Mouse (Mus musculus) intestine, embryonic 14.5 days (tissue): ENCODE data around the gene Itgb2l. TPM values are rescaled to one million over a fixed set of nuclear protein-coding genes. Genes with fewer than 3 reads are reported as not detected.

Source experiments
- ATAC-seq: fragments of 200-750 bp; cut with Nextera tagmentation; replicated peaks from 2 replicates; pipeline ENCODE4 v1.8.0; 2017; ENCODE audit warnings: low read depth, moderate number of reproducible peaks, moderate TSS enrichment, moderate library complexity; ENCODE audit not compliant: low FRiP score, low TSS enrichment
- DNase-seq: peaks from one replicate; pipeline ENCODE4 v3.0.0-alpha.2; 2018; ENCODE audit warnings: low spot score
- H3K27ac ChIP-seq: fragments of 300-500 bp; sonication (generic); 2 replicates; pipeline ENCODE4 v1.5.1; 2014; ENCODE audit warnings: low read depth, mild to moderate bottlenecking, control low read depth
- H3K27me3 ChIP-seq: fragments of 300-500 bp; sonication (generic); replicated peaks from 2 replicates; pipeline ENCODE4 v1.6.1; 2014; ENCODE audit warnings: low read length, control low read depth; ENCODE audit not compliant: control insufficient read depth, insufficient read depth
- H3K36me3 ChIP-seq: fragments of 300-500 bp; sonication (generic); 2 replicates; pipeline ENCODE4 v1.6.1; 2014; ENCODE audit warnings: low read length, control low read depth; ENCODE audit not compliant: control insufficient read depth, insufficient read depth
- H3K4me1 ChIP-seq: fragments of 300-500 bp; sonication (generic); replicated peaks from 2 replicates; pipeline ENCODE4 v1.6.1; 2014; ENCODE audit warnings: low read length, control low read depth, mixed read lengths; ENCODE audit not compliant: control insufficient read depth, insufficient read depth
- H3K4me2 ChIP-seq: fragments of 300-500 bp; sonication (generic); 2 replicates; pipeline ENCODE4 v1.6.1; 2014; ENCODE audit warnings: low read length
- H3K4me3 ChIP-seq: fragments of 300-500 bp; sonication (generic); 2 replicates; pipeline ENCODE4 v1.5.1; 2014; ENCODE audit warnings: low read depth, low read length, control low read depth, mixed read lengths
- H3K9ac ChIP-seq: fragments of 300-500 bp; sonication (generic); 2 replicates; pipeline ENCODE4 v1.6.1; 2014; ENCODE audit warnings: mild to moderate bottlenecking, low read length
- H3K9me3 ChIP-seq: fragments of 300-500 bp; sonication (generic); 2 replicates; pipeline ENCODE4 v1.6.1; 2016; ENCODE audit warnings: low read length, control low read depth; ENCODE audit not compliant: control insufficient read depth
- WGBS: fragments of 180-500 bp; shearing (Covaris S2); extraction: QIAGEN DNeasy Blood & Tissue Kit; methylation state at CpG from one replicate; pipeline ENCODE4 v1.1.7; 2014; 5-methylcytosine and 5-hydroxymethylcytosine counted together
- polyA plus RNA-seq: library from polyadenylated mRNA; unstranded; fragments of >200 nt; fragmentation: Nextera tagmentation; extraction: Ambion mirVana; gene quantifications from 2 replicates; pipeline ENCODE4 v1.2.1, GENCODE M21; 2014

Itgb2l gene
- 0.30 and 0.35 TPM in 2 replicates for polyA plus RNA-seq

DNA sequence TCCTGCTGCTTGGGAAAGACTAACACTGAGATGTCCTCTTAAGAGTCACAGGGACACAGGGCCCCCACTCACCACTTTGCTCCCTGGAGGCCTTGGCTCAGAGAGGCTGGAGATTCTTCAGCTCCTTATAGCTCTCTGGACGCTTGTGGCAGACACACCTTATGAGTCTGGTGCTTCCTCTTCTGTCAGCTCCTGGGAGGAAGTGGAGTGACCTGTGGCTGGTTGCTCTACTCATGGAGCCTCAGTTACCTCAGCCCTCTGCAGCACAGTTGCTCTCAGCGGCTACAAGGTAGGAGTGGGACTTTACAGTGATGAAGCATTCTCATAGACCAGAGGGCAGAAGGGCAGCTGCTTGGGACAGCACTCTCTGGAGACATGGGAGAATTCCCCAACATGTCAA, at the start of gene Itgb2l:
Itgb2l (minus strand) TSS at position 152 of the 400 bp plus-strand sequence.
- Histone ChIP-seq H3K4me1 (peaks cover 5% of the 10 kb centered on the region; the same call in 1 of the 2 replicates), H3K27ac (no peak within 1 kb of the TSS), H3K4me2 (no peak within 1 kb of the TSS), H3K27me3 (no peaks in the 10 kb centered on the region), H3K4me3 (no peak within 1 kb of the TSS), H3K9ac (no peak within 1 kb of the TSS), H3K9me3 (no peaks in the 10 kb centered on the region), H3K36me3 (no peaks in the 10 kb centered on the region)
- ATAC-seq (no peak), DNase-seq (no peak)
- WGBS = 74% methylated on average over 2 of the region's 2 CpGs

DNA sequence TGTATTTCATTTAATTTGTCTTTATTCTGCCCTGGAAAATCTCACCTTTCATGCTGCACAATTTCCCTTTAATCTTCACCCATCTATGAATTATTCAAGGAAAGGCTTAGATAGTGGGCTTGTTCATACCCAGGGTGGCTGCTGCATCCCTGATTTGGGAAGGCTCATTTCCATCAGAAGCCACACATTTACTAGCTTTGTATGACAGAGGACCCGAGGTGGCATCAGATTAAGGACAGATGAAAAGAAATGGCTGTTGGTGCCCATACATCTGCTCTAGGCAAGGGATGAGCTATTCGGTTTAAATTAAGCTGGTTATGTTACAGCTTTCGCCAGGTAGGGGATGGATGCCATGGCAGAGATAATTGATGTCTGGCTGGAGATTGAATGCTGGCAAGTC, 48.1 kb upstream of the Itgb2l start:
- no peak overlapping the region for H3K4me3 ChIP-seq
- no peak for ATAC-seq
- no peaks in the 10 kb centered on the region for H3K9me3 ChIP-seq
- no peaks in the 10 kb centered on the region for H3K27me3 ChIP-seq
- no peak overlapping the region for H3K4me2 ChIP-seq
- H3K4me1 ChIP-seq = no peaks in the 10 kb centered on the region
- no peak overlapping the region for H3K27ac ChIP-seq
- no peak for DNase-seq
- no peaks in the 10 kb centered on the region for H3K36me3 ChIP-seq
- 80% methylated on average over 3 of the region's 3 CpGs for WGBS
- no peak overlapping the region for H3K9ac ChIP-seq

DNA sequence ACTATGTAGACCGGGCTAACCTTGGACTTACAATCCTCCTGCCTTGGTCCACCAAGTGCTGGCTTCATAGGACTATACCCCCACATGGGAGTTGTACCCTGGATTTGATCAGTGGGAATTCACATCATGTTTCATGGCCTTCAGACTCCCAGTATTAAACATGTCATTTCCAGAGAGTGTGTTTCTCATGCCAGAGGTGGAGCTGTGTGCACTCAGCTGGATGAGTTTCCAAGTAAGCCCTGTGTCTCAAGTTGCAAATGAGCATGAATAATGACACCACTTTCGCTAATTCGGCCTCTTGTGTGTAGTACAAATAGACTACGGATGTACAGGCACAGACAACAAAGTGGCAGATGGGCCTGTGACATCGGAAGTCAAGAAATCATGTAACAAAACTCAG, 44.6 kb upstream of the Itgb2l start:
- Histone ChIP-seq H3K27ac (no peak overlapping the region), H3K36me3 (no peaks in the 10 kb centered on the region), H3K9me3 (no peaks in the 10 kb centered on the region), H3K9ac (no peak overlapping the region), H3K4me2 (no peak overlapping the region), H3K27me3 (no peaks in the 10 kb centered on the region), H3K4me1 (no peaks in the 10 kb centered on the region), H3K4me3 (no peak overlapping the region)
- DNase-seq = no peak
- WGBS = 83% methylated on average over 5 of the region's 5 CpGs
- no peak for ATAC-seq

DNA sequence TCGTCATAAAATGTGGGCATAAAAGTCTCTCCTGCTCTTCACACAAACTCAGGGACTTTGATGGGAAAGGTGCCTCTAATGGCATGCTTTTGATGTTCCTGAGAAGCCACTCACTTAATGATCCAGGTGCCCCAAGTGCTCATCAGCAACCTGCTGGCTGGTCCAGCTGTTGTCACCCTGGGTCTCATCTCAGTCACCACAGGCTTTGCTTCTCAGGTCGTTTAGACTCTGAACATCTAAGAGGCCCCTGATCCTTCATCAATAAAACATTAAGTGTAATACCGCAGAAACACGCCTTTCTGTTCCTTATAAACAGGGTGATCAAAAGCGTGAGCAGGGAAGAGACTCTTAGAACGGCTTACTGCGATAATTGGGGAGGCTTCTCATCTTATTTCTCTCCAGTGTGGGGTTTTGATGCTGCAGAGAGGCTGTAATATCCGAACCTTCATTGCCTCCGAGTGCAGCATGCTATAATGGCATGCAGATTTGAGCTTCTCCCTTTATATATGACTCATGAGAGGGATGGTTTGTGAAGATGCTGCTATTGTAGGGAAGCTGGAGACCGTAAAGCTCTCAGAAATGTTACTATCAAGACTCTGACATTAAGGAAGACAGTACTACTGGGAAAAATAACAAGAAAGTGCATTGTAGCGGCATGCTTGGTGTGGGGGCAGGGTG, 43.7 kb upstream of the Itgb2l start:
- no peak overlapping the region for H3K4me2 ChIP-seq
- no peaks in the 10 kb centered on the region for H3K9me3 ChIP-seq
- H3K4me3 ChIP-seq = no peak overlapping the region
- no peak for DNase-seq
- H3K4me1 ChIP-seq = no peaks in the 10 kb centered on the region
- H3K36me3 ChIP-seq = no peaks in the 10 kb centered on the region
- ATAC-seq = no peak
- H3K27me3 ChIP-seq = no peaks in the 10 kb centered on the region
- H3K9ac ChIP-seq = no peak overlapping the region
- H3K27ac ChIP-seq = no peak overlapping the region
- 73% methylated on average over 11 of the region's 11 CpGs for WGBS

DNA sequence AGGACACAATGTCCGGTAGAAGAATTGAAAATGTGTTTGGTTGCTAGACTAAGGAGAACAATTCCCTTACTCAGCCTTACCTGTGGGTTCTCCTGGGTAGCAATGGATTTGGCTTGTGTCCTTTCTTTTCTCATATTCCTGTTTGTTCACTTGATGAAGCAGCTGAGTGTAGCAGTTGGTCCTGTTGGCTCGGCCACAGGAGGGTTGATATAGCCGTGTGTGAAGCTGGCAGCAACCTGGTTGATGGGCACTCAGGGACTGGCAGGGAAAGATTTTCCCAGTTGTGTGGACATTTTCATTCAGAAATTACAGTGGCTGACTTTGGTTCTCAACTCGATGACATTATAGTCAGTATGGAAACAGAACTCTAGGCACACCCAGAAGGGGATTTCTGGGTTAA, 38.4 kb upstream of the Itgb2l start:
- Histone ChIP-seq H3K36me3 (no peaks in the 10 kb centered on the region), H3K4me3 (no peak overlapping the region), H3K4me1 (no peaks in the 10 kb centered on the region), H3K9me3 (no peaks in the 10 kb centered on the region), H3K4me2 (no peak overlapping the region), H3K27me3 (no peaks in the 10 kb centered on the region), H3K27ac (no peak overlapping the region), H3K9ac (no peak overlapping the region)
- 97% methylated on average over 4 of the region's 4 CpGs for WGBS
- ATAC-seq (no peak), DNase-seq (no peak)

DNA sequence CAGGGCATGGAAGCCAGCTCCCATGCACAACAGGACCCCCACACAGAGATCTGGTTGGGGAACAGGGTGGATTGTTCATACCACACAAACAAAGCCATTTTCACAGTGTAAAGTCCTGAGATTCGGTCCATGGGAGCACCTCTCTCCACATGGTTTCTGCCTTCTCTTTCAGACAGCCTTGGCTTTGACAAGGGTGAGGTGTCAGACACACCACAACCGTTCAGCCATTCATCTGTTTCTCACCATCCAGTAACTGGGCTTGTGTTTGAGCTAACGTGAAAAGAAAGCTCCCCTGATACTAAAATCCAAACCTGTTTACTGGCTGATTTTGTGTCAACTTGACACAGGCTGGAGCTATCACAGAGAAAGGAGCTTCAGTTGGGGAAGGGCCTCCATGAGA, 30.8 kb upstream of the Itgb2l start:
- DNase-seq = no peak
- peaks cover 12% of the 10 kb centered on the region for H3K4me1 ChIP-seq
- H3K36me3 ChIP-seq = no peaks in the 10 kb centered on the region
- no peak for ATAC-seq
- no peak overlapping the region for H3K4me3 ChIP-seq
- no peak overlapping the region for H3K27ac ChIP-seq
- no peaks in the 10 kb centered on the region for H3K27me3 ChIP-seq
- 64% methylated on average over 3 of the region's 3 CpGs for WGBS
- H3K9me3 ChIP-seq = no peaks in the 10 kb centered on the region
- no peak overlapping the region for H3K9ac ChIP-seq
- no peak overlapping the region for H3K4me2 ChIP-seq

DNA sequence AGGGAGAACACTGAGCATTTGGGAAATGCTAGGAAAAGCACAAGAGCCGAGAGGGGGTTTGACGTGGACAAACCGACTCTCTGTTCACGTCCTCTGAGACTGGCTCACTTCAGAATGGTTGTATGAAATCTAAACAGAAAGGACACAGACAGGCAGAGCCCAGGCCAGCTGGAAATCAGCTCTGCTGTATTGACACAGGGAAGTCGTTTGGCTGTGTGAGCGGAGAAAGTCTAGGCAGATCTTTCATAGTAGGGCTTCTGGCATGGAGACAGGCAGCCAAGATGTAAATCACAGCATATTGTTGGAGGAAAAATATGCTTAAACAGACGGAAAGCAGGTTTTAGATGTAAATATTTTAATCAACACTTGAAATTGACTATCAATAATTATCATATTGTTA, 29.4 kb upstream of the Itgb2l start:
- ATAC-seq = no peak
- 17% methylated on average over 7 of the region's 7 CpGs for WGBS
- H3K4me1 ChIP-seq = peaks cover 12% of the 10 kb centered on the region
- H3K4me2 ChIP-seq = peak overlapping the region; percentile 14
- no peaks in the 10 kb centered on the region for H3K9me3 ChIP-seq
- DNase-seq = peak; percentile 53
- no peak overlapping the region for H3K4me3 ChIP-seq
- H3K27me3 ChIP-seq = no peaks in the 10 kb centered on the region
- H3K27ac ChIP-seq = no peak overlapping the region
- H3K9ac ChIP-seq = no peak overlapping the region
- no peaks in the 10 kb centered on the region for H3K36me3 ChIP-seq

DNA sequence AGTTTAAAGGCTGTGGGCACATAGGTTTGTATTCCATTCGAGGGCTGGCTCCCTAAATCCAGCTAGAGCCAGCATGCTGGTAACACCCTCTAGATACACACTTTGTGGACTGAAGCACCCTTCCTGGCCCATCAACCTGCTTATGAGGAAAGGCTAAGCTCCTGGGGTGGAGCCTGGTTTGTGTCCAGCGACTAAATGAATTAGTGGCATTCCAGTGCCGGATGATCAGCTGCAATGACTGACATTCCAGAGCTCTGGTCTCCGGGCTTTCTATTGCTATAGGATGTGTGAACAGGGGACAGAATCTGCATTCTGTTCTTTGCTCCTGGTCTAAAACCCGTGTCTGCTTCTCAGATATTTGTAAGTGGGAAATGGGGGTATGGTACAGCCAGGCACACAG, 28.9 kb upstream of the Itgb2l start:
- H3K27ac ChIP-seq = no peak overlapping the region
- H3K4me2 ChIP-seq = peak overlapping the region; percentile 14
- WGBS = 8% methylated on average over 5 of the region's 5 CpGs
- H3K9me3 ChIP-seq = no peaks in the 10 kb centered on the region
- no peaks in the 10 kb centered on the region for H3K27me3 ChIP-seq
- peaks cover 12% of the 10 kb centered on the region for H3K4me1 ChIP-seq
- no peak for ATAC-seq
- H3K4me3 ChIP-seq = no peak overlapping the region
- no peaks in the 10 kb centered on the region for H3K36me3 ChIP-seq
- no peak for DNase-seq
- H3K9ac ChIP-seq = no peak overlapping the region

DNA sequence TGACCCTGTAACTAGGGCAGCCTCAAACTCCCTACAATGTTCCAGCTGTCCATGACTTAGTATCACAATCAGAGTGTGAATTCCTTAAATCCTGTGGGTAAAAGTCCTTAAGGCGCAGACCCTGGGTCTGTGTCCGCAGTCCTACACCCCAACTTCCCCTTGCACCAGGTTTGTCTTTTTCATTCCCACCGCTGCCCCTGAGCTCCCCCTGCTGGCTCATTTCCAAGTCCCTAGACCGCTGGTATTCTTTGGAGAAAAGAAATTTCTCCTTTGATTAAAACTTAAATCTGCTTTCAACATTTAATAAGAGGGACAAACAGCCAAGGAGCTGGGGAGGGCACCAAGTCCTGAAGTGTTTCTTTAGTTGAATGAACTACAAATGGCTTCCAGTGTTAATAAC, 26.2 kb upstream of the Itgb2l start:
- 57% methylated on average over 4 of the region's 4 CpGs for WGBS
- Histone ChIP-seq H3K36me3 (no peaks in the 10 kb centered on the region), H3K9me3 (no peaks in the 10 kb centered on the region), H3K9ac (no peak overlapping the region), H3K27me3 (no peaks in the 10 kb centered on the region), H3K4me3 (no peak overlapping the region), H3K4me2 (no peak overlapping the region), H3K27ac (no peak overlapping the region), H3K4me1 (peaks cover 12% of the 10 kb centered on the region)
- ATAC-seq (no peak), DNase-seq (no peak)
